Mouse (Mus musculus): ENCODE data around the gene Jazf1. TPM values are rescaled to one million over a fixed set of nuclear protein-coding genes. Genes with fewer than 3 reads are reported as not detected.

Gene Jazf1
- polyA plus RNA-seq (2012; rRNA removed) = 38.6 and 42.4 TPM in 2 replicates

DNA sequence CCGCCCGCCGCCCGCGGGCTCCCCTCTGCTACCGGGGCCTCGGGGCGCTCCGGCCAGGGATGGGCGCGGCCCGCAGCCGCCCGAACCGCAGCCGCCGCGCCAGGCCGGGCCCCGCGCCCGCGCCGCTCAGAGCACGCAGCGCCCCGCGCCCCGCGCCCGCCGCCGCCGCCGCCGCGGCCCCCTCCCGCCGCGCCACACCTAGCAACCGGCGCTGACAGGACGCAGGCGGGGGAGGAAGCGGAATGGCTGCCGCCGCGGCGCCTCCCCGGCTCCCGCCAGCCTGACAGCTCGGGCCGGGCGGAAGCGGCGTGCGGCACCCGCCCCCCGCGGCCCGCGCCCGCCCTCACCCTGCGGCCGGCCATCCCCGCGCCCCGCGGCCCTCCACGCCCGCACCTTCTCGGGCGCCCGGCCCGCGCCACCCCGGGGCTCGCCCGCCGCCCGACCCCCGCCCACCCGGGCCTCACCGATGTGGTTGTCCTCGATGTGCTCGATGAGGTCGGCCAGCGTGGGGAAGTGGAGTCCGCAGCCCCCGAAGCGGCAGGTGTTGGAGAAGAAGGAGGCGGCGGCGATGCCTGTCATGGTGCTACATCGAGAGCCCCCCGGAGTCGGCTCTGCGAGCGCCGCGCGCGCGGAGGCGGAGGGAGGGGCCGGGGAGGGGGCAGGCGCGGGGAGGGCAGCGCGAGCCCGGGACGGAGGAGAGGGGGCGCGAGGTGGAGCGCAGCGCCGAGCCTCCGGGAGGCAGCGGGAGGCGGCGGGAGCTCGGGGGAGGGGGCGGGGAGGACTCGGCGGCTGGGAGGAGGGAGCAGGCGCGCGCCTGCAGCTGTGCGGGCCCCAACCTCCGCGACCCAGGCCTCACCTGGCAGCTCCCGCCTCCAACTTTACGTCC lies at the start of gene Jazf1:
Gene Jazf1, minus strand, starts transcription at position 643 of the 886 bp plus-strand sequence.

Other genes with a start within 250 kb of the Jazf1 start
- 1.5 and 1.9 TPM in 2 replicates for gene Creb5, start 218.6 kb upstream of the Jazf1 start, polyA plus RNA-seq (2012; rRNA removed)

Measured in central nervous system, embryonic 18 days (tissue).